Mouse (Mus musculus) cerebellum, postnatal 4 days (tissue): ENCODE measurements at regions not wholly inside any gene's neighbourhood (a gene's known extent, or its start where the extent isn't known, plus 50 kb on each side); places are given as distances from the start of the nearest gene placed in this dataset.
A peak's percentile ranks its signal among the peaks of the same experiment; 100 is the strongest.

ENCODE experiments used
- DNase-seq, 2 experiments: peaks; one replicate each; pipeline ENCODE4 v3.0.0; 2022; ENCODE audit warnings: low spot score in 2 of 2, mixed read lengths in 1 of 2

DNA sequence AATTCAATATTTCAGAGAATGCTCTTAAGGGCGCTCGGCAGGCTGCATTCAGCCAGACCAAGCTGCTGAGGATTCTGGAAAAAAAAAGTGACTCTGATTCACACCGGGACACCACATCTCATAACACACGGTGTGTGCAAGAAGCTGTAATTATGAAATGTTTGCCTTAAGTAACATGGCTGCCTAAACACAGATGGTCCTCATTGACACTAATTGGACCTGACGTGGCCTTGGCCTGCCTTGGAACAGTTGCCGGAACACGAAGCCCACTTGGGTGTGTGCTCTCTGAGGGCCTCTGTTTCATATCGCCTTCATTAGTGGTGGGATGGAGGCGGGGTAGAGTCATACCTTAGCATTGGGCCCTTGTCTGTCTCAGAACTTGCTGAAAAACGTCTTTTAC, 236.2 kb upstream of the Msx2 start:
- peak in 1 of 2 experiments; percentile 51 for DNase-seq

DNA sequence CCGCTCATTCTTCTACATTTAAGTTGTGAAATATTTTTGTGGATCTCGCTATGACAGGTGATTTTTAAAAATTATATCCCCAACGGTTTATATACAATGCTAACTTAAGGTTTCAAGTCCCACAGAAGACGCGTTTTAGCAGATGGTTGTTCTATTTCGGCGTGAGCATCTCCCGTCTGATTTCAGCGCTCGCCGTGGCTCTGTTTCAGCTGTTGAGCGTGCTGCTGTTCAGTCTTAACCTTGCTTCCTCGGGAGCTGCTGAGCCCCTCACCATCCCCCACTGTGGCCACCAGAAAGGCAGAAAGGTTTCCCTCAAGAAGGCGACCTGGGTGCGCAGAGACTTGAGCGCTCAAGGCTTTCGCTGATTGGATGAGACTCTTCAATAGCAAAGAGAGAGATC, 234.7 kb upstream of the Msx2 start:
- no peak for DNase-seq

GRCm38 (mm10) chr13:53704104-53704503, 231.2 kb upstream of the Msx2 start:
- DNase-seq: no peak

DNA sequence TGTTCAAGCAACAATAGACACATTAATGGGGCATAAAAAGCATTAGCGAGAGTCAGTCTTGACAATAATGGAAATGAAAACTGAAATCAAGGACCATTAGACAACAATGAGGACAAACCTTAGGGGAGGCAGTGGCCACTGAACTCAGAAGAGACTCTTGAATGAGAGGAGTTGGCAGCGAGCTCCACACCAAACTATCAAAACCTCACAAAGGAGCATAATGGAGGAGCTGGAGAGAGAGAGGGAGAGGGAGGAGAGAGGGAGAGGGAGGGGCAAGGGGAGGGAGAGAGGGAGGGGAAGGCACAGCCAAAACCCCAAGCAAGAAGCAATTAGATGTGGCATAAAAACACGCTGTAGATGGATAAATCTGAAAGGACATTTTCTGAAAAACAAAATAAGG, 227.4 kb upstream of the Msx2 start:
- DNase-seq: no peak

DNA sequence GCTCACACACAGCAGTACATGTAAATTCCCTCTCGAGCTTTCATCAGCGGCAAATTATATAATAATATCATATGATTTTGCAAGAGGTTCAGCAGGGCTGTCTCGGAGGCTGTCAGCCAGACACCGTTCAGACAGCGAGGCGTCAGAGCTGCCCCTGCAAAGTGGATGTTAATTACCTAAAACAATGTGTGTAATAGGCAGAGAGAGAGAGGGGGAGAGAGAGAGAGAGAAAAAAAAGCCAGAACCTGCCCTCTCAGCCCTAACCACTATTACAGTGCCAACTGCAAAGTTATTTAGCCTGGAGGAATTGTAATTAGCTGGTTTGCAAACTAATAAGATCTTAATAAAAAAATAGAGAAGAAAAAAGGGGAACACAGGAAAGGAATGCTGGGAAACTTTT, 225.1 kb upstream of the Msx2 start:
- no peak for DNase-seq

DNA sequence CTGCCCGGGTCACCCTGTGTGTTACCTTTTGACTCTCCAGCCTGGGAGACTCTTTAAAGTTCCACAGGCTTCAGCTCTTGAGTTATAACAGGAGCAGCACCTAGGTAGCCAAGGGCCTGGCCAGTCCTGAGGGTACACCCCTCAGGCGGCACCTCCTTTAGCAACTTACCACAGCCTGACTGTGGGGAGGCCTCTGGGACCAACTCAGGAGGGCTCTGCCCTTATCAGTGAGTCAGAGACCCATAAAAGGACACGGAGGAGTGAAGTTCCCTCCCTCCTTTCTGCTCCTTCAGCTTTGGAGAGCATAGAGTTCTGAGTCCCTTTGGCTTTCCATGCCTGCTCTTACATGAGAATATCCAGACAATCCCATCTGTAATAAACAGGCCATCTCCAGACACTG, 222.5 kb upstream of the Msx2 start:
- DNase-seq: no peak

DNA sequence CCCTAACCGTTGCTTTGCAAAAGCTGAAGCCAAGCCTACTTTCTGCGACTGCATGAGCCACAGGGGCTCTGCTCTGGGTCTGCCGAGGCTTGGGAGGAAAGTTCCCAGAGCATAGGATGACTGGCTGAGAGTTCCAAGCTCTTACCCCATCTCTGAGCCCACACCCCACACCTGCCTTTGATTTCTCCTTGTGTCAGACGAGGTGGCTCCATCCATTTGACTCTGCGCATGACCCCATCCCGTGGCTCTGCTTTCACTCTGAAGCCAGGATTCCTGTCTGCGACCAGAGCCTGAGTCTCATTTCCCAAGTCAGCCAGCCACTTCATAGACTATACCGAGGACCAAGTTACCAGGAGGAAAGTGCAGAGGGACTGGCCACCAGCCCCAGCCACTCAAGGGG, 216.1 kb upstream of the Msx2 start:
- no peak for DNase-seq

- peak; percentile 65 to 87 for DNase-seq
These were observed 215.6 kb upstream of the Msx2 start for GRCm38 (mm10) chr13:53688489-53688888.

DNA sequence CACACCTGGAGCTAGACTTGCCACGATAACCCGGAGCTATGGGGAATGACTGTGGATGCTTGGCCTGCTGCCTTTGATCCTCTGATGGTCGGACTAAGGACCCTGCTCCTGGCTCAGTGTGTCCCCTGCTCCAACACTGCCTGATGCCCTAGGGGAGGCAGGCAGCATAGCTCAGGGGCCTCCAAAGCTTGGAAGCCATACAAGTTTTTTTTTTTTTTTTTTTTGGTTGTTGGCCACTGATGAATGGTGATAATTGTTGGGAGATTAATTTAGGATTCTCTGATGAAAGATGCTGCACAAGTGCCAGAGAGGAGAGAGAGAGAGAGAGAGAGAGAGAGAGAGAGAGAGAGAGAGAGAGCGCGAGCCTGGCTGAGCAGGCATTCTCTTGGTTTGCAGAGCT, 211.6 kb upstream of the Msx2 start:
- DNase-seq: no peak

- DNase-seq: no peak
These were observed 204.3 kb upstream of the Msx2 start for GRCm38 (mm10) chr13:53677187-53677586.

DNA sequence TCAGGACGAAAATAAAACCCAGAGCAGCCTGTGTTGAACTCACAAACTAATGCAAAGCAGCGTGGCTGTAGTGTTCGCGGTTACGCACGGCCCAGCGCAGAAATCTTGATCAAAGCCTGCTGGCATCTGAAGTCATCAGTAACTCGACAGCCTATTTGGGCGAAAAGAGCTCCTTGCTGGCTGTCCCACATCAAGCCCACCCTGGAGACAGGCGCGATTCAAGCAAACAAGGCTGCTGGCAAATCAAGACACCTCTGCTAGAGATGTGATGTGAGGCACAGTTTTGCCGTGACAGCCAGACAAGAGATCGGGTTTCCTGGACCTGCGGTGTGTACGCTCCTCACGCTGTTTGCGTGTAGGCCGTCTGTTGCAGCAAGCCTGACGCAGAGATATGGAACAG, 197.5 kb upstream of the Msx2 start:
- DNase-seq: no peak

DNA sequence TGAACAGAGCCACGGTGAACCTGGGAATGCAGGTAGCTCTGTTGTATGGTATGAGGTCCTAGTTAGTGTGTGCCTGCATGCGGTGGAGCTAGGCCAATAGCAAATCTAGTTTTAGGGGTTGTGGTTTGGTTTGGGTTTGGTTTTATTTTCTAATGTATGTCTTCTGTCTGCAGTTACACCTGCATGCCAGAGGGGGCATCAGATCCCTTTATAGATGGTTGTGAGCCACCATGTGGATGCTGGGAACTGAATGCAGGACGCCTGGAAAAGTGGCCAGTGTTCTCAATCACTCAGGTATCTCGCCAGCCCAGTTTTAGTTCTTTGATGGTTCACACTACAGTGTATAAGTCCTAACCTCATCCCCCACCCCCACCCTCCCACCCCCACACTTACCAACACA, 194.6 kb upstream of the Msx2 start:
- DNase-seq: no peak

GRCm38 (mm10) chr13:53665592-53665991, 192.7 kb upstream of the Msx2 start:
- DNase-seq: no peak

DNA sequence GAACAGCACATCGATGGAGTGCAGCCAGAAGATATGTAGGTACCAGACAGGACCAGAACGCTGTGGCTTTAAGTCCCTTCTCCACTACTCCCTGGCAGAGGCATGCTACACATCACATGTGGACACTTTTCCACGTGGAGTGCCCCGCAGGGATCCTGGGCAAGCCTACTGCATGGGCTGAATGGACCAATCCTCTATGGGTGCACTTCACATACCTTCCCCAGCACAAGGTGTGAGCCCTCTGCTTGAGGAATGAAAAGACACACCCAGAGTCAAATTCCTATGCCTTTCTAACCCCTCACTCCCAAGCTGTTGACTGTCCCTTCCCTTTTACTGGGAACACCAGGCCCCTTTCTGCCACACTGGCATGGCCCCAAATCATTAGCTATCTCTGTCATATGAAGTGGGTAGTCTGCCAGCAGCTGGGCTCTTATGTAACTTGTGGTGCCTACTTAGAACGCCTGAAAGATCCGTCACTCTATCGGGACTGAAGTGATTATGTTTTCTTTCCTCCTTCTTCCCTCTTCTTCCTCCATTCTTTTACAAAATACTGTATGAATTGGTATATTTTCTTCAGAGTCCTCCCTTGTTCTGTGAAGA, 191.9 kb upstream of the Msx2 start:
- no peak for DNase-seq

GRCm38 (mm10) chr13:53652826-53653225, 180.0 kb upstream of the Msx2 start:
- no peak for DNase-seq

DNA sequence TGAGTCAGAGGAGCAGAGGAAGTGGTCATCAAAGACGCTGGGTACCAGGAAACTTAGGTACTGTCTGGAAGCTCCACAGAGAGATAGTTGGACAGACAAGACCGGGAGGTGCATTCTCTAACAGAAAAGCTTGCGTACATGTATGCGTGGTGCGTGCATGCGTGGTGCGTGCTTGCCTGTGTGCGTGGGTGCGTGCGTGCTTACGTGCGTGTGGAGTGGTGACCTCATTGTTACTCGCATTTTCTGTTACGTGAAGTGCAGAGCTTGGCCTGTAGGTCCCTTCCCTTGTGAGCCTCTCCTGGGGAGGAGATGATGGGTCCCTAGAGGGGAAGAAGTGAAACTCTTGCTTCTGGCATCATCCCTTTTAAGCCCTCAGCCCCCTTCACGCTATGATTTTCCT, 175.5 kb upstream of the Msx2 start:
- DNase-seq: no peak

GRCm38 (mm10) chr13:53642557-53642956, 169.7 kb upstream of the Msx2 start:
- peak in 1 of 2 experiments; percentile 68 for DNase-seq

DNA sequence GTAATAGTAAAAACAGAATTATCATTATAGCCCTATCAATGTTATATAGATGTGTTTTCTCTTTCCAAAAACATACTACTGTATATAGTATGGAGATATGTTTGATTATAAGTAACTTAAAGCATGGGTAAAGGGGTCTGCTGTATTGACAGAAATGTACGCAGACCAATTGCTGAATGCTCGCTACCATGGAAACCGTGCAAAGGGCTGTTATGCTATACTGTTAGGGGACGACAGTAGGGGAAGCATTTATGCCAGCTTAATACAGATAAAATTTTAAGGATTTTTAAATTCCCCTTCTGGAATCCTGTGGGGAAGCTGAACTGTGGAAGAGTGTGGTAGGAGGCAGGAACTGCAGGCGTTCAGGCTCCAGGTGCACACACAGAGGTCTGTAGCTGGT, 166.7 kb upstream of the Msx2 start:
- DNase-seq: no peak

GRCm38 (mm10) chr13:53639115-53639514, 166.2 kb upstream of the Msx2 start:
- DNase-seq: no peak

- no peak for DNase-seq
These were observed 163.1 kb upstream of the Msx2 start for GRCm38 (mm10) chr13:53636011-53636410.

- no peak for DNase-seq
These were observed 161.8 kb upstream of the Msx2 start for GRCm38 (mm10) chr13:53634637-53635203.

- DNase-seq: no peak
These were observed 125.2 kb upstream of the Msx2 start for GRCm38 (mm10) chr13:53598050-53598449.

- no peak for DNase-seq
These were observed 124.3 kb upstream of the Msx2 start for GRCm38 (mm10) chr13:53596871-53597800.
